Mouse (Mus musculus): ENCODE results near the gene Ghr. TPM values are rescaled to one million over a fixed set of nuclear protein-coding genes. Genes with fewer than 3 reads are reported as not detected.

Gene Ghr
- total RNA-seq, 2 experiments from 2014 or later = 60.6 to 64.7 TPM

GRCm38 (mm10) chr15:3536309-3536900, 46.9 kb downstream of the Ghr start:
- DNase-seq (ENCODE audit: low spot score in 2 of 2) = no peak

GRCm38 (mm10) chr15:3514027-3514426, 69.3 kb downstream of the Ghr start:
- no peak for DNase-seq (ENCODE audit: low spot score in 2 of 2)

GRCm38 (mm10) chr15:3512380-3512779, 70.9 kb downstream of the Ghr start:
- no peak for DNase-seq (ENCODE audit: low spot score in 2 of 2)

- DNase-seq (ENCODE audit: low spot score in 2 of 2) = no peak
These were observed 71.6 kb downstream of the Ghr start for GRCm38 (mm10) chr15:3511639-3512171.

- no peak for DNase-seq (ENCODE audit: low spot score in 2 of 2)
These were observed 74.2 kb downstream of the Ghr start for GRCm38 (mm10) chr15:3509089-3509488.

GRCm38 (mm10) chr15:3507329-3507728, 76.0 kb downstream of the Ghr start:
- DNase-seq (ENCODE audit: low spot score in 2 of 2) = no peak

- DNase-seq (ENCODE audit: low spot score in 2 of 2) = no peak
These were observed 78.6 kb downstream of the Ghr start for GRCm38 (mm10) chr15:3504700-3505099.

GRCm38 (mm10) chr15:3501683-3502082, 81.6 kb downstream of the Ghr start:
- DNase-seq (ENCODE audit: low spot score in 2 of 2) = no peak

- DNase-seq (ENCODE audit: low spot score in 2 of 2) = no peak
These were observed 84.3 kb downstream of the Ghr start for GRCm38 (mm10) chr15:3499020-3499419.

GRCm38 (mm10) chr15:3497946-3498580, 85.2 kb downstream of the Ghr start:
- DNase-seq (ENCODE audit: low spot score in 2 of 2) = no peak

- no peak for DNase-seq (ENCODE audit: low spot score in 2 of 2)
These were observed 92.4 kb downstream of the Ghr start for GRCm38 (mm10) chr15:3490868-3491267.

- DNase-seq (ENCODE audit: low spot score in 2 of 2) = no peak
These were observed 93.3 kb downstream of the Ghr start for GRCm38 (mm10) chr15:3490011-3490410.

- DNase-seq (ENCODE audit: low spot score in 2 of 2) = no peak
These were observed 94.1 kb downstream of the Ghr start for GRCm38 (mm10) chr15:3489180-3489579.

- DNase-seq (ENCODE audit: low spot score in 2 of 2) = no peak
These were observed 94.7 kb downstream of the Ghr start for GRCm38 (mm10) chr15:3488601-3489000.

GRCm38 (mm10) chr15:3486691-3487090, 96.6 kb downstream of the Ghr start:
- DNase-seq (ENCODE audit: low spot score in 2 of 2) = no peak

- DNase-seq (ENCODE audit: low spot score in 2 of 2) = no peak
These were observed 97.9 kb downstream of the Ghr start for GRCm38 (mm10) chr15:3485367-3485766.

GRCm38 (mm10) chr15:3483451-3483850, 99.8 kb downstream of the Ghr start:
- no peak for DNase-seq (ENCODE audit: low spot score in 2 of 2)

- DNase-seq (ENCODE audit: low spot score in 2 of 2) = no peak
These were observed 114.1 kb downstream of the Ghr start for GRCm38 (mm10) chr15:3469230-3469629.

- DNase-seq (ENCODE audit: low spot score in 2 of 2) = no peak
These were observed 116.7 kb downstream of the Ghr start for GRCm38 (mm10) chr15:3466608-3467007.

- DNase-seq (ENCODE audit: low spot score in 2 of 2) = no peak
These were observed 118.5 kb downstream of the Ghr start for GRCm38 (mm10) chr15:3464754-3465153.

GRCm38 (mm10) chr15:3456543-3456942, 126.7 kb downstream of the Ghr start:
- no peak for DNase-seq (ENCODE audit: low spot score in 2 of 2)

GRCm38 (mm10) chr15:3455572-3455971, 127.7 kb downstream of the Ghr start:
- DNase-seq (ENCODE audit: low spot score in 2 of 2) = no peak

Data from adrenal gland, postnatal 4 days (tissue).